In genomic region chr3:105815236-105815904, GRCm38 (mm10) we compare ENCODE assay signal across 11 mouse cellular contexts. TPM values are rescaled to one million over a fixed set of nuclear protein-coding genes. Genes with fewer than 3 reads are reported as not detected.
A peak's percentile ranks its signal among the peaks of the same experiment; 100 is the strongest.
DNase-seq lines count a peak whose midpoint lies in the region; ATAC-seq and TF ChIP-seq lines count a peak whose summit lies in the region.
"Had no signal": no experiment of that assay in that cellular context is flagged by ENCODE, and none has a peak within 500 bp of the region (broad histone marks: within the 10 kb centered on the region; RNA-seq: fewer than 3 reads in every experiment).

No protein-coding gene starts in this region.

- DNase-seq in heart, postnatal 36 days, result no peak
- DNase-seq in lung, postnatal 25 days (ENCODE audit: low spot score), result peak; percentile 53
- peak; percentile 75 for DNase-seq in thymus, adult 2 months
- DNase-seq in gastrocnemius, adult 8-10 months (ENCODE audit: low spot score in 2 of 2), result no peak
- DNase-seq in retina, embryonic 14.5 days (ENCODE audit: low spot score), result no peak

- no peak for TF ChIP-seq POLR2A in thymus, adult 2 months (IDR thresholded peaks at IDR 0.05; ENCODE audit: control insufficient read depth, extremely low read depth, insufficient read depth, low read length, poor library complexity)

- H3K36me3 ChIP-seq in heart, embryonic 12.5 days, result no peaks in the 10 kb centered on the region
- H3K36me3 ChIP-seq in thymus, adult 2 months (ENCODE audit: control insufficient read depth, insufficient read depth, low read length), result no peaks in the 10 kb centered on the region
- H3K36me3 ChIP-seq in midbrain, embryonic 15.5 days (replicated peaks), result no peaks in the 10 kb centered on the region
- H3K36me3 ChIP-seq: neural tube, embryonic 12.5 days had no signal

- H3K4me1 ChIP-seq in heart, embryonic 12.5 days (replicated peaks), result peaks cover 44% of the 10 kb centered on the region
- H3K4me1 ChIP-seq in thymus, adult 2 months (replicated peaks; ENCODE audit: control insufficient read depth, insufficient read depth, low read length), result peaks cover 32% of the 10 kb centered on the region
- H3K4me1 ChIP-seq in midbrain, embryonic 15.5 days, result no peaks in the 10 kb centered on the region
- H3K4me1 ChIP-seq: neural tube, embryonic 12.5 days had no signal

- no peak for TF ChIP-seq CTCF in thymus, adult 2 months (IDR thresholded peaks at IDR 0.05; ENCODE audit: borderline replicate concordance, control insufficient read depth, extremely low read depth, insufficient read depth, low read length, poor library complexity)

- H3K4me2 ChIP-seq in heart, embryonic 12.5 days, result peak overlapping the region; percentile 21; the same call in 1 of the 2 replicates
- H3K4me2 ChIP-seq in midbrain, embryonic 15.5 days, result no peak overlapping the region
- H3K4me2 ChIP-seq: neural tube, embryonic 12.5 days had no signal

- 32% methylated on average over 10 of the region's 10 CpGs for WGBS in heart, embryonic 12.5 days
- WGBS in thymus, adult 2 months, result 30% methylated on average over 10 of the region's 10 CpGs
- 81% methylated on average over 10 of the region's 10 CpGs for WGBS in midbrain, embryonic 15.5 days

- H3K4me3 ChIP-seq in heart, embryonic 12.5 days, result no peak overlapping the region
- H3K4me3 ChIP-seq in thymus, adult 2 months (ENCODE audit: control insufficient read depth, insufficient read depth, low read length), result no peak overlapping the region
- no peak overlapping the region for H3K4me3 ChIP-seq in midbrain, embryonic 15.5 days
- H3K4me3 ChIP-seq: neural tube, embryonic 12.5 days had no signal

- ATAC-seq in heart, embryonic 12.5 days (ENCODE audit: insufficient number of reproducible peaks, low FRiP score), result peak; percentile 78
- peak; percentile 97 for ATAC-seq in granulocyte monocyte progenitor cell, adult 5-6 weeks (replicated peaks; ENCODE audit: poor library complexity, severe bottlenecking)
- no peak for ATAC-seq in midbrain, embryonic 15.5 days (replicated peaks)

- H3K9ac ChIP-seq in heart, embryonic 12.5 days, result no peak overlapping the region
- H3K9ac ChIP-seq in midbrain, embryonic 15.5 days, result no peak overlapping the region
- H3K9ac ChIP-seq: neural tube, embryonic 12.5 days had no signal

- H3K27me3 ChIP-seq in heart, embryonic 12.5 days (replicated peaks), result peaks cover 70% of the 10 kb centered on the region
- H3K27me3 ChIP-seq in thymus, adult 2 months (ENCODE audit: control insufficient read depth, insufficient read depth, low read length), result no peaks in the 10 kb centered on the region
- no peaks in the 10 kb centered on the region for H3K27me3 ChIP-seq in midbrain, embryonic 15.5 days (replicated peaks)
- H3K27me3 ChIP-seq: neural tube, embryonic 12.5 days had no signal

- H3K9me3 ChIP-seq in heart, embryonic 12.5 days (replicated peaks), result no peaks in the 10 kb centered on the region
- H3K9me3 ChIP-seq in midbrain, embryonic 15.5 days, result no peaks in the 10 kb centered on the region
- H3K9me3 ChIP-seq: neural tube, embryonic 12.5 days had no signal

- H3K27ac ChIP-seq in heart, embryonic 12.5 days (ENCODE audit: poor library complexity, severe bottlenecking), result no peak overlapping the region
- H3K27ac ChIP-seq in thymus, adult 2 months (ENCODE audit: control insufficient read depth, insufficient read depth, low read length), result peak overlapping the region; percentile 7
- no peak overlapping the region for H3K27ac ChIP-seq in midbrain, embryonic 15.5 days
- H3K27ac ChIP-seq: kidney, postnatal 0 days; neural tube, embryonic 12.5 days had no signal

- intact Hi-C loops in heart, postnatal 36 days (cut with DNase I), result no loop called here

RNA-seq across cellular contexts. Expression of gene Rap1a, which starts 14.2 kb away (rescaled TPM):
- 88.9 and 92.0 TPM in 2 replicates for polyA plus RNA-seq in heart, embryonic 12.5 days (2016; fragmentation: Nextera tagmentation; extraction: Ambion mirVana)
- 100 to 1,000 TPM; 110 to 115 TPM for total RNA-seq in heart, postnatal 36 days (2021)
- 93.1 and 98.0 TPM in 2 replicates for total RNA-seq in granulocyte monocyte progenitor cell, adult 5-6 weeks (2014; fragmentation: Nextera tagmentation)
- total RNA-seq in granulocyte monocyte progenitor cell, adult 5-6 weeks (2017), result 138 and 144 TPM in 2 replicates
- polyA plus RNA-seq in thymus, adult 2 months (2012; rRNA removed), result 11.8 and 14.4 TPM in 2 replicates
- total RNA-seq in gastrocnemius, adult 8-10 months (2022), result 10 to 100 TPM; 86.6 to 93.8 (median 92.1) TPM
- polyA plus RNA-seq in midbrain, embryonic 15.5 days (2015; fragmentation: Nextera tagmentation; extraction: Ambion mirVana), result 63.4 and 68.6 TPM in 2 replicates

RNA-seq across cellular contexts. Expression of gene Adora3, which starts 55.3 kb away (rescaled TPM):
- polyA plus RNA-seq in heart, embryonic 12.5 days (2016; fragmentation: Nextera tagmentation; extraction: Ambion mirVana), result 0.10 TPM in 1 of 2 replicates, not detected in the other
- under 1 TPM in 1 of 2 experiments, not detected in 1; 0.22 TPM for total RNA-seq in heart, postnatal 36 days (2021)
- 1.4 and 1.5 TPM in 2 replicates for total RNA-seq in granulocyte monocyte progenitor cell, adult 5-6 weeks (2014; fragmentation: Nextera tagmentation)
- total RNA-seq in granulocyte monocyte progenitor cell, adult 5-6 weeks (2017), result 0.26 and 1.9 TPM in 2 replicates
- polyA plus RNA-seq in thymus, adult 2 months (2012; rRNA removed), result 0.68 and 0.90 TPM in 2 replicates
- under 1 TPM in 1 of 4 experiments, not detected in 3; 0.40 TPM for total RNA-seq in gastrocnemius, adult 8-10 months (2022)
- polyA plus RNA-seq in midbrain, embryonic 15.5 days (2015; fragmentation: Nextera tagmentation; extraction: Ambion mirVana), result 0.14 and 0.17 TPM in 2 replicates
- polyA plus RNA-seq: embryonic facial prominence, embryonic 11.5 days; neural tube, embryonic 12.5 days had no signal

RNA-seq across cellular contexts. Expression of gene Tmigd3, which starts 55.3 kb away (rescaled TPM):
- 0.42 TPM in 1 of 2 replicates, not detected in the other for polyA plus RNA-seq in heart, embryonic 12.5 days (2016; fragmentation: Nextera tagmentation; extraction: Ambion mirVana)
- total RNA-seq in heart, postnatal 36 days (2021), result under 1 TPM in 1 of 2 experiments, not detected in 1; 0.49 TPM
- total RNA-seq in granulocyte monocyte progenitor cell, adult 5-6 weeks (2014; fragmentation: Nextera tagmentation), result 0.28 TPM in 1 of 2 replicates, not detected in the other
- total RNA-seq in granulocyte monocyte progenitor cell, adult 5-6 weeks (2017), result not detected in 2 replicates
- 0.82 and 1.1 TPM in 2 replicates for polyA plus RNA-seq in thymus, adult 2 months (2012; rRNA removed)
- under 1 TPM in 1 of 4 experiments, not detected in 3; 0.31 TPM for total RNA-seq in gastrocnemius, adult 8-10 months (2022)
- polyA plus RNA-seq in midbrain, embryonic 15.5 days (2015; fragmentation: Nextera tagmentation; extraction: Ambion mirVana), result 0.18 TPM in 1 of 2 replicates, not detected in the other
- polyA plus RNA-seq: embryonic facial prominence, embryonic 11.5 days; neural tube, embryonic 12.5 days had no signal

Comparison
In these comparisons a context has a peak if more than half of its experiments do, and no peak if none do; other contexts are left out.
1. DNase-seq: peak in lung, postnatal 25 days (single experiment) and thymus, adult 2 months (single experiment); none in heart, postnatal 36 days (0 of 2), gastrocnemius, adult 8-10 months (0 of 2) and retina, embryonic 14.5 days (single experiment).